Mouse (Mus musculus): ENCODE results near the gene Myrip. TPM values are rescaled to one million over a fixed set of nuclear protein-coding genes. Genes with fewer than 3 reads are reported as not detected.
"Not testable (repeated sequence)": the region's sequence is repeated elsewhere in the genome, so short reads cannot be mapped to it uniquely, and the experiment has no call there.

Gene Myrip
- polyA plus RNA-seq, 1 experiment from 2014 or later = 3.6 TPM

- no peak for ATAC-seq (ENCODE audit: low read depth)
- Histone ChIP-seq H3K27me3 (no peaks in the 10 kb centered on the region), H3K36me3 (no peaks in the 10 kb centered on the region), H3K27ac (replicated peaks) (no peak overlapping the region), H3K4me1 (replicated peaks) (peaks cover 17% of the 10 kb centered on the region), H3K9me3 (no peaks in the 10 kb centered on the region), H3K4me2 (no peak overlapping the region), H3K4me3 (no peak overlapping the region), H3K9ac (no peak overlapping the region)
- WGBS = 88% methylated on average over 6 of the region's 6 CpGs
Observed at GRCm38 (mm10) chr9:120361656-120362055, 60.3 kb downstream of the Myrip start.

- no peak overlapping the region for H3K4me2 ChIP-seq
- WGBS = 86% methylated on average over 3 of the region's 3 CpGs
- no peak overlapping the region for H3K4me3 ChIP-seq
- H3K9ac ChIP-seq = no peak overlapping the region
- no peak for ATAC-seq (ENCODE audit: low read depth)
- H3K27ac ChIP-seq (replicated peaks) = no peak overlapping the region
- H3K27me3 ChIP-seq = no peaks in the 10 kb centered on the region
- H3K4me1 ChIP-seq (replicated peaks) = peaks cover 17% of the 10 kb centered on the region
- H3K9me3 ChIP-seq = no peaks in the 10 kb centered on the region
- no peaks in the 10 kb centered on the region for H3K36me3 ChIP-seq
Observed at GRCm38 (mm10) chr9:120362684-120363083, 61.4 kb downstream of the Myrip start.

GRCm38 (mm10) chr9:120364653-120365283 is 63.5 kb downstream of the Myrip start:
- H3K4me3 ChIP-seq = no peak overlapping the region
- H3K36me3 ChIP-seq = no peaks in the 10 kb centered on the region
- no peak overlapping the region for H3K4me2 ChIP-seq
- H3K27ac ChIP-seq (replicated peaks) = no peak overlapping the region
- H3K27me3 ChIP-seq = no peaks in the 10 kb centered on the region
- peaks cover 13% of the 10 kb centered on the region for H3K4me1 ChIP-seq (replicated peaks)
- ATAC-seq (ENCODE audit: low read depth) = no peak
- H3K9me3 ChIP-seq = no peaks in the 10 kb centered on the region
- H3K9ac ChIP-seq = no peak overlapping the region
- 84% methylated on average over 19 of the region's 19 CpGs for WGBS

- Histone ChIP-seq H3K4me2 (no peak overlapping the region), H3K27ac (replicated peaks) (no peak overlapping the region), H3K4me1 (replicated peaks) (no peaks in the 10 kb centered on the region), H3K4me3 (no peak overlapping the region), H3K9ac (no peak overlapping the region), H3K9me3 (no peaks in the 10 kb centered on the region), H3K27me3 (no peaks in the 10 kb centered on the region), H3K36me3 (no peaks in the 10 kb centered on the region)
- ATAC-seq (ENCODE audit: low read depth) = no peak
- 93% methylated on average over 1 of the region's 1 CpGs for WGBS
Observed at GRCm38 (mm10) chr9:120367526-120367925, 66.2 kb downstream of the Myrip start.

DNA sequence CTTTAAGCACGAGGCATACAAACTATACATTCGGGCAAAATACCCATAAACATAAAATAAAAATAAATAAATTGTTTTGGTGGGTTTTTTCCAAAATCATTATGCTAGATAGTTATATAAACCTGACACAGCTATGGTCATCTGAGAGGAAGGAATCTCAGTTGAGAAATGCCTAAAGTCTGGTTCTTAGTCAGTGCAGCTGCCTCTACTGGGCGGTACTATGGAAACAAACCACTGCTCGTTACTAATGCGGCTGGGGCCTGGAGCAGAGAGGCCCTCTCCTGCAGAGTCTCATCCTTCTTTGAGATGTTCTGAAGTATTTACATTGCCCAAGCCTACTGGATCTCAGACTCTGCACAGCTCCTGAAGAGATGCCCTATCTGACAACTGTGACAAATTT is 70.3 kb downstream of the Myrip start:
- WGBS = 76% methylated on average over 5 of the region's 5 CpGs

DNA sequence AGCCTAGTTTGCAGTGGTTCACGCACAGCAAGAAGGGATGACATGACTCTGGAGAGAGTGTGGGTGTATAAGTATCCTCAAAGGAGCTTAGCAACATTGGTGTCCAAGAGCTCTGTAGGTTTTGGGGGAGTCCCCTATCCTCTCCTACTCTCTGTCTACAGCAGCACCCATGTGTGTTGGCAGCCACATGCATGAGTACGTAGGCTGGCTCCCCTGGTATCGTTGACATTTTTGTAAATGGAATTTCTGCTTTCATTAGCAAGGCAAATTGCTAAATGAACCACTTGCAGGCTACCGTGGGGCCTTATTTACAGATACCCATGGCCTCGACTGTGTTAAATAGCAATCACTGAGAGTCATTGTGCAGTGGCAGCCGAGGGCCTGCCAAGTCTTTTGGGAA is 71.0 kb downstream of the Myrip start:
- Histone ChIP-seq H3K9me3 (no peaks in the 10 kb centered on the region), H3K4me2 (no peak overlapping the region), H3K27me3 (no peaks in the 10 kb centered on the region), H3K27ac (replicated peaks) (no peak overlapping the region), H3K36me3 (no peaks in the 10 kb centered on the region), H3K4me1 (replicated peaks) (no peaks in the 10 kb centered on the region), H3K4me3 (no peak overlapping the region), H3K9ac (no peak overlapping the region)
- WGBS = 83% methylated on average over 6 of the region's 6 CpGs
- ATAC-seq (ENCODE audit: low read depth) = no peak

More for the DNA sequence above, 70.3 kb downstream of the Myrip start:
- Histone ChIP-seq H3K9me3 (no peaks in the 10 kb centered on the region), H3K4me2 (no peak overlapping the region), H3K4me1 (replicated peaks) (no peaks in the 10 kb centered on the region), H3K27me3 (no peaks in the 10 kb centered on the region), H3K36me3 (no peaks in the 10 kb centered on the region), H3K4me3 (no peak overlapping the region), H3K27ac (replicated peaks) (no peak overlapping the region), H3K9ac (no peak overlapping the region)
- no peak for ATAC-seq (ENCODE audit: low read depth)

DNA sequence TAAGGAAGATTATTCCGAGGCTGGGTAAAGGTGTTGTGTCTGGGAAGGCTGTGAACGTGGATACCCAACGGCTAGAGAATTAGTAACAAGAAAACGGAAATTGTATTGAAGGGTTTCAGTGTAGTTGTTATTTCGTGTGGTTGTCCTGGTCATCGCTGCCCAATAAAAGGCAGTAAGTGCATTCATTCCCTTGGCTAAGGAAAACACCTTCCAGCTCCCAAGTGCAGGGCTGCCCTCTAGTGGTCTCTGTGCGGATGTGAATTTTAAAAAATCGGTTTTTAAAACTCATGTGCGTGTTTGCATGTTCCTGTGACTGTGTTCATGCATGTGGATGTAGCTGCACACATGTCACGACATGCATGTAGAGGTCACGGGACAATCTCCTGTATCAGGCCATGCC is 76.4 kb downstream of the Myrip start:
- H3K9me3 ChIP-seq = no peaks in the 10 kb centered on the region
- H3K4me2 ChIP-seq = no peak overlapping the region
- H3K27me3 ChIP-seq = no peaks in the 10 kb centered on the region
- no peak overlapping the region for H3K27ac ChIP-seq (replicated peaks)
- WGBS = 28% methylated on average over 11 of the region's 11 CpGs
- H3K4me1 ChIP-seq (replicated peaks) = peaks cover 3% of the 10 kb centered on the region; the same call in 1 of the 2 replicates
- no peak overlapping the region for H3K4me3 ChIP-seq
- peak overlapping the region; percentile 12; the same call in 1 of the 2 replicates for H3K9ac ChIP-seq
- ATAC-seq (ENCODE audit: low read depth) = no peak
- no peaks in the 10 kb centered on the region for H3K36me3 ChIP-seq

- H3K27me3 ChIP-seq = no peaks in the 10 kb centered on the region
- no peak overlapping the region for H3K9ac ChIP-seq
- 33% methylated on average over 9 of the region's 9 CpGs for WGBS
- H3K36me3 ChIP-seq = no peaks in the 10 kb centered on the region
- H3K4me3 ChIP-seq = no peak overlapping the region
- 0 out of 2 replicates have a peak, but pooled peaks cover 6% of the 10 kb centered on the region for H3K4me1 ChIP-seq (replicated peaks)
- H3K4me2 ChIP-seq = no peak overlapping the region
- H3K27ac ChIP-seq (replicated peaks) = no peak overlapping the region
- H3K9me3 ChIP-seq = no peaks in the 10 kb centered on the region
- ATAC-seq (ENCODE audit: low read depth) = no peak
Observed at GRCm38 (mm10) chr9:120395188-120395587, 93.9 kb downstream of the Myrip start.

GRCm38 (mm10) chr9:120396579-120397185 is 95.4 kb downstream of the Myrip start:
- no peaks in the 10 kb centered on the region for H3K9me3 ChIP-seq
- H3K36me3 ChIP-seq = no peaks in the 10 kb centered on the region
- no peak overlapping the region for H3K9ac ChIP-seq
- 0 out of 2 replicates have a peak, but pooled peaks cover 6% of the 10 kb centered on the region for H3K4me1 ChIP-seq (replicated peaks)
- no peak overlapping the region for H3K4me2 ChIP-seq
- H3K27ac ChIP-seq (replicated peaks) = no peak overlapping the region
- WGBS = 93% methylated on average over 7 of the region's 7 CpGs
- no peak overlapping the region for H3K4me3 ChIP-seq
- no peak for ATAC-seq (ENCODE audit: low read depth)
- H3K27me3 ChIP-seq = no peaks in the 10 kb centered on the region

GRCm38 (mm10) chr9:120398289-120398688 is 97.0 kb downstream of the Myrip start:
- H3K4me1 ChIP-seq (replicated peaks) = 0 out of 2 replicates have a peak, but pooled peaks cover 6% of the 10 kb centered on the region
- WGBS = 92% methylated on average over 8 of the region's 8 CpGs

GRCm38 (mm10) chr9:120399537-120399936 is 98.2 kb downstream of the Myrip start:
- not testable (repeated sequence) for H3K27ac ChIP-seq (replicated peaks); H3K4me3 ChIP-seq; H3K4me2 ChIP-seq; H3K9me3 ChIP-seq; H3K27me3 ChIP-seq; ATAC-seq (ENCODE audit: low read depth); H3K36me3 ChIP-seq; H3K9ac ChIP-seq; H3K4me1 ChIP-seq (replicated peaks)
- WGBS = 88% methylated on average over 2 of the region's 2 CpGs

More at GRCm38 (mm10) chr9:120398289-120398688, 97.0 kb downstream of the Myrip start:
- no peak overlapping the region for H3K27ac ChIP-seq (replicated peaks)
- H3K4me3 ChIP-seq = no peak overlapping the region
- no peak for ATAC-seq (ENCODE audit: low read depth)
- no peaks in the 10 kb centered on the region for H3K9me3 ChIP-seq
- H3K9ac ChIP-seq = no peak overlapping the region
- H3K4me2 ChIP-seq = no peak overlapping the region
- no peaks in the 10 kb centered on the region for H3K36me3 ChIP-seq
- H3K27me3 ChIP-seq = no peaks in the 10 kb centered on the region

GRCm38 (mm10) chr9:120402368-120402767 is 101.1 kb downstream of the Myrip start:
- no peak overlapping the region for H3K4me2 ChIP-seq
- no peaks in the 10 kb centered on the region for H3K36me3 ChIP-seq
- no peak overlapping the region for H3K27ac ChIP-seq (replicated peaks)
- no peaks in the 10 kb centered on the region for H3K27me3 ChIP-seq
- no peak overlapping the region for H3K9ac ChIP-seq
- no peak for ATAC-seq (ENCODE audit: low read depth)
- WGBS = 78% methylated on average over 3 of the region's 3 CpGs
- no peak overlapping the region for H3K4me3 ChIP-seq
- H3K9me3 ChIP-seq = no peaks in the 10 kb centered on the region
- H3K4me1 ChIP-seq (replicated peaks) = no peaks in the 10 kb centered on the region

DNA sequence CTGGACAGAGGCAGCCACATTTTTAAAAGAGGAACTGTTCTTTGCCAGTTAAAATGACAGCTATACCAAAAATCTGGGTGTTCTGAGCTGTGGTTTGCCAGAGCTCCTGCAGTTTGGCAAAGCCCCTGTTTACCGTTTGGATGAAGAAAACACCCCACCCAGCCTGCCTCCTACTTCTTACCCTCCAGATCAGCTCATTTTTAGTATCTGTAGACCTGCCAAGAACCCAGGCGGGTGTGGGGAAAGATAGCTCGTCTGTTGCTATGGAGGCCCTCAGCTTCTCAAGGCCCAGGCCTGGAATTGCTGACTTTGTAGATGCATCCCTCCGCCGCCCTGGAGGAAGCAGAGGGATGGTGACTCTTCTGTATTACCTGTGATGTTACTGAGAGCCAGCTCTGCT is 102.3 kb downstream of the Myrip start:
- no peak overlapping the region for H3K9ac ChIP-seq
- no peak for ATAC-seq (ENCODE audit: low read depth)

More for the DNA sequence above, 102.3 kb downstream of the Myrip start:
- Histone ChIP-seq H3K4me1 (replicated peaks) (no peaks in the 10 kb centered on the region), H3K9me3 (no peaks in the 10 kb centered on the region), H3K4me2 (no peak overlapping the region), H3K4me3 (no peak overlapping the region), H3K27me3 (no peaks in the 10 kb centered on the region), H3K36me3 (no peaks in the 10 kb centered on the region), H3K27ac (replicated peaks) (no peak overlapping the region)
- 77% methylated on average over 5 of the region's 5 CpGs for WGBS
